Mouse (Mus musculus) kidney, adult 9 months (tissue): ENCODE results near the gene Tas2r120.
"Not testable (repeated sequence)": the region's sequence is repeated elsewhere in the genome, so short reads cannot be mapped to it uniquely, and the experiment has no call there.

Source experiments
- DNase-seq: peaks from one replicate; pipeline ENCODE4 v3.0.0; 2022

Tas2r120 gene

DNA sequence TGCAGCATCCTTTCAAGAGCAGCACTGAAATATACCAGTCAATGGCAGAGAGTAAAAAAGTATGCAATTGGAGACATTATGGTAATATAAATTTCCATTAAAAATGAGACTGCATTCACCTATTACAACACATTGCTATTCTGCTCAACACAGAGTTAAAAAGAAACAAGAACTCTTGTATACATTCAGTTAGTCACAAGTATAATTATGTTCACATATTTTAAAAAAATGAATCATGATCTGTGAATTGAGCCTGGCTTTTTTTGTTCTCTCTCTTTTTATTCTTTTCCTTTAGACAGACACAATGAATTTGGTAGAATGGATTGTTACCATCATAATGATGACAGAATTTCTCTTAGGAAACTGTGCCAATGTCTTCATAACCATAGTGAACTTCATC is at the start of gene Tas2r120:
TSS of gene Tas2r120 (plus strand) at position 301 of the 400 bp plus-strand sequence.
- DNase-seq: no peak

DNA sequence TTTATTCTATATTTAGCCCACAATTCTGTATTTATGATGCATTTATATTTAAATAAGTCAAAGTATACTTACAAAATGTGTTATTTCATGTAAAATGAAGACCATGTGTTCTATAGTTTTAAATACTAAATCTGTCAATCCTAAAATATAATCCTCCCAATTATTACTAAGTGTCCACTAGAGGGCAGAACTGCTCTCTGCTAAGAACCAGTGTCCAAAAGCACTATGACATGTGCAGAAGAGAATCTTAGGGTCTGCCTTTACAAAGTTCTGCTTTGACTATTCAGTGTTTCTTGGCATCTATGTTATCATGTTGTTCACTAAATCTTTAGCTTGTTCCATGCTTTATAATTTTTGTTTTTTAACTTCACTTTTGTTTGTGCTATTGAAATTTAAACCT is 7.4 kb upstream of the Tas2r120 start:
- peak; percentile 37 for DNase-seq

DNA sequence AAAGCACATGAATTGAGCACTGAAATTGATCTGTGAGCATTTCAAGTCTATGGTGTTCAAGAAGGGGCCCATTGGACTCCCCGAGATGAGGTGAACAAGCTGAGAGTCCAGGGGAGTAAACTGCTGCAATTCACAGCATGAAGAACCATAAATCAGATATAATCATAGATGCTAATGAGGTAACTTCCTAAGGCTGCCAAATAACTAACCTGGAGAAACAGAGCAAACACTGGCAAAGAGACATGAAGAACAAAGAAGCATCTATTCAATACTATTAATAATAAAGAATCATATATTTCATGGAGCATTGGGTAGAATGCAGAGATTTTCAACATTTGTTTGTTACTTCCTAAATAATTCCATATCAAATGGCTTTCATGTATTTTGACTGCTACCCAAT is 5.3 kb upstream of the Tas2r120 start, which contains the start of gene A630073D07Rik:
TSS of gene A630073D07Rik (minus strand) at position 101 of the 400 bp plus-strand sequence.
- no peak for DNase-seq

DNA sequence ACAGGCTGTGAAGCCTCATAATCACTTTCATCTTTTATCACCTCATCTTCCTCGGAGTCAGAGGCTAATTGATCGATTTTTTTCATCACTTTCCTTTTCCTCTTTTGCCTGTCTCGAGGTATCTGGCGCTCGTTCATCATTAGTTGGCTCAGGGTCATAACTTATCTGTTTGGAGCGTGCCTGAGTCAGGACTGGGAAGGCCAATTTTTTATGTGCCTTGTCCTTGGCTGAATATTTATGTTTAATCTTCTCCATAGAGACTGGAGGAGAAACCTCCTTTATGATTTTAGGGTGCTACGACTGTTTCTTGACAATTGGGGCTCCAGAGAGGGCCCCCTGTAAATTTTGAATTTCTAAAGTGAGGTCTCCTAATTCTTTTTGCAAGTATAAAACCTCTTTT is 34.8 kb downstream of the Tas2r120 start:
- not testable (repeated sequence) for DNase-seq

DNA sequence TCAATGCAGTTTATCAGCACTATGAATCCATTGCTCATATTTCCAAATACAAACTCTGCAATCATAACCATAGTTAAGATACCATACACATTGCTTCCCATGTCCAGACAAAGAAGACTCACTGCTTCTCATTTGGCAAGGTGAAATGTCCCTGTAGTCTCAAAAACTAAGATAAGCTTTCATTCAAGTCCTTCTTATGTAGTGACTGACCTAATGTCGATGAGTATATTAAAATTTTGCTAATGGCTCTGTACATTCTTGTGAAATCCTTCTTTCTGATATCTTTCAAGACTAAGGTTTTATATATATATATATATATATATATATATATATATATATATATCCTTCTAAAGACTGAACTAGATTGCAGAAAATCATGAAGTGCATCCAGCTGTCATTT is 44.2 kb downstream of the Tas2r120 start, which contains the start of gene Tas2r121:
TSS of gene Tas2r121 (minus strand) at position 101 of the 400 bp plus-strand sequence.
- no peak for DNase-seq
